Mouse (Mus musculus): Measurements from ENCODE around the gene Prss50.

Gene Prss50

DNA sequence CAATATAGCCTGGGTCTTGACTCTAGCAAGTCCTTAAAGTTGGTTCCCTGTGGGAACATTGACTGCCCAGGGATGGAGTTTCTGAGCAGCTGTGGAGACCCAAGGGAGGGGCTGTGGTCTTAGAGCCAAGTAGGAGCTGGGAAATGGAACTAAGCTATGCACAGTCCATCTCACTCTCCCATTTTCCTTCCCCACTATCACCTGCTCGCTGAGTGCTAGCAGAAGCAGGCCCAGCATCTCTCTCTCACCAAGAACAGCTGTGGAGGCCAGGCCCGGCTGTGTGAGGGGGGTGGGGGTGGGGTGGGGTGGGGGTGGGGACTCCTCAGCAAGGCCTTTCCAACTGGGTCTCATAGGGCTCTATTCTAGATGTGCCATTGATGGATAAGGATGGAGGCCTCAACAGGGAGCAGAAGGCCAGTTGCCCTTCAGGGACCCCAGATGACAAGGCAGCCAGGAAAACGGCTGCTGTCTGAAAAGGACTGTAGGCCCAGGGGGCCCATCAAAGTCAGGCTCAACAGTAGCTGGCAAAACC is 17.0 kb downstream of the Prss50 start:
- no peak for DNase-seq (ENCODE audit: low read depth)

DNA sequence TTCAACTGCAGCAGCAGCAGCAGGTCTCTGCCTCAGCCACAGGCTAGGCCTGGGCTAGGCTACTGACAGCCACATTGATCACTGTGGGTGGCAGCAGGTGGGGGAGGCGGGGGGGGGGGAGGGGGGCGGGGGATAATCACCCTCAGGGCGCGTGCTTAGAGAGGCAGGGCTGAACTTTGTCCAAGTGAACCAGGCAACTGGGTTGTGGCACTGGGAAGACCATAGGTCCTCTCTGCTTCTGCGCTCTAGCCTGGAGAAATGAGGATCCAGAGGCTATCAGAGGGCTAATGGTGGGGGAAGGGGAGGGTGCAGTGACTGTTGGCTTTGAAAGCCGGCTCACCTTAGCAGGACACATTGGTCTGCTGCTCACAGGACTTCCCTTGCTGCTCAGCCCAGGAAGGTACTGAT is 17.5 kb downstream of the Prss50 start:
- DNase-seq (ENCODE audit: low read depth) = no peak

DNA sequence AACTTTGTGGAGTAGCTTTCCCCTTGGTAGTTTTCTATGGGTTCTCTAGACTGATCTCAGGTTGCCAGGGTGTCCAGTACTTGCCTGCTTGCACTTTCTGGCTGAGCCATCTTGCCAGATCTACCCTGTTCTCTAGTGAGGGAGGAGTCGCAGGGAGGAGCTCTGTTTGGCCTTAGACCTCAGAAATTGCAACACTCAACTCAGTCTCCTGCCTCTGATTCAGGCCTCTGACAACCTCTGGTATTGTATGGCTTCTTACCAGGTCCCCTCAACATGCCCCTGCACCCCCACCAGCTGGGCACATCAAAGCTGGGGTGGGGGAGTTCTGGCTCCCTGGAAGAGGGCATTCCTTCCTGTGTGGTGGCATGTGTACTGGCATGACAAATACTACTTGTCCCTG is 19.6 kb downstream of the Prss50 start:
- no peak for DNase-seq (ENCODE audit: low read depth)

DNA sequence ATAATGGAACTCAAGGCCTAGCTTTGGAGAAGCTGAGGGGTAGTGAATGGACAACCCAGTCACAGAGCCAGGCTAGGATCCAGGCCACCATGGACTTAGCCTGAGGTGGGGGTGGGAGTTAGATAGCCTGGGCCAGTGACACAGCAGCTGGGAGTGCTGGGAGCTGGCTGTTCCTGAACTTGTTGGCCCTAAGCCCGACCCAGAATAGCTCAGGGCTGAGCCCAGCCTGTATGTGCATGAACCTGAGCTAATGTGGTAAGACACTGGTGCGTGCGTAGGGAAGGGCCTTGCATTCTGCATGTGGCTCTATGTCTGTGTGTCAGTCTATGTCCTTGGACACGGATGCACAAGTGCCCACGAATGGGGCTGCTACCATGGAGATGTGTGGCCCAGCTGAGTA is 20.1 kb downstream of the Prss50 start:
- DNase-seq (ENCODE audit: low read depth) = peak; percentile 34

DNA sequence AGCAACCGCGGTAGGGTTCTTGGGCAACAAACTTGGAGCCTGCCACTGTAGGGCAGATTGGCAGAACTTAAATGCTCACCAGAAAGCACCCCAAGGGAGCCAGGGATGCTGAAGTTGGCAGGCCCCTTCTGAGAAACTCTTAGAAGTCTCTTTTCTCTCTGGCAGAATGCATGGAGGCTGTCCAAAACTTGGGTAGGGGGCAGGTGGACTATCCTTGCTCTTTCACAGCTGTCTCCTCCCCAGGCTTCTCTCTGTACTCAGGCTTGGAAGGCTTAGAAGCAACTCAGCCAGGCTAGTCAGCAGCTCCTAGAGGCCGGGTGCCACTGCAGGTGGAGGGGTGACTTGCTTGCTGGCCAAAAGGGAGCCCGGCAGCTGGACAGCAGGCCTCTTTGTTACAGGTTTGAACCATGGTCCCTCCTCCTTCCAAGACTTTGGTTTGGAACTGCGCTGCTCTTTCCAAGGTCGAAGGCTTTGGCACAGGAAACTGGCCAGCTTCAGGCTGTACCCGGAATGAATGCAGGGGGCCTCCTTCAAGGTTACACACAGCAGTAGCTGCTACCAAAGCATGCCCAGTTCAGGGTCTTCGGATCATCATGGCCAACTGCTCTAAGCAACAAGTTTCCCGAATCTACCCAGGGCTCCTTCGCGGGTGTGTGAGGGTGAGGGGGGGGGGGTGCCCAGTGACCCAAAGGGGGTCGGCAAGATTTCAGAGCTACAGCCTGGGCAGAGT is 21.6 kb downstream of the Prss50 start, which contains the start of gene Als2cl:
Gene Als2cl, plus strand, starts transcription at position 680 of the 730 bp plus-strand sequence.
- no peak for DNase-seq (ENCODE audit: low read depth)

DNA sequence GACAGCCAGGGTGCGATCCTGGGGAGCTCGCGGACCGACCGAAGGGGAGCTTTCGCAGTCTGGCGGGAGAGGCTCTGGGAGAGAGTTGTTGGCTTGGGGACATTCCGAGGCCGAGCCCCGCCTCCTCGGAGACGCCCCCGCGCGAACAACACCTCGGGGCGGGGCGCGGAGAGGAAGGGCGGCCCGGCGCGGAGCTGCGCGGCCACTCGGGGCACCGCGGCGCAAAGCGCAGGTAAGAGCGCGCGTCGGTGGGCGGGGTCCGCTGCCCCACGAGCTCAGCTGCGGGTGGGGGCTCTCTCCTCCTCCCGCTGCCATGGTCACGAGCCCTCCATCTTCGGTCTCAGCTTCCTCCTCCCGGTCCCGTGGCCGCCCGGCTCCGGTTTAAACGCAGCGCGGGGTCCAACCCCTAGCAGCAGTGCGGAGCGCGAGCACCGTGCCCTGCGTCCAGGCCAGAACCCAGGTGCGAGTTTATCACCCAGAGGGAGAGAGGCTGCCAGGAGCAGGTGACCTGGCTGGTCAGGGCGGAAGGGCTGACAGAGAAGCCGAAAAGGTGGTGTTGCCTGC is 22.3 kb downstream of the Prss50 start, which contains the start of gene Tmie:
Gene Tmie, minus strand, starts transcription at position 116 of the 564 bp plus-strand sequence.
- no peak for DNase-seq (ENCODE audit: low read depth)

DNA sequence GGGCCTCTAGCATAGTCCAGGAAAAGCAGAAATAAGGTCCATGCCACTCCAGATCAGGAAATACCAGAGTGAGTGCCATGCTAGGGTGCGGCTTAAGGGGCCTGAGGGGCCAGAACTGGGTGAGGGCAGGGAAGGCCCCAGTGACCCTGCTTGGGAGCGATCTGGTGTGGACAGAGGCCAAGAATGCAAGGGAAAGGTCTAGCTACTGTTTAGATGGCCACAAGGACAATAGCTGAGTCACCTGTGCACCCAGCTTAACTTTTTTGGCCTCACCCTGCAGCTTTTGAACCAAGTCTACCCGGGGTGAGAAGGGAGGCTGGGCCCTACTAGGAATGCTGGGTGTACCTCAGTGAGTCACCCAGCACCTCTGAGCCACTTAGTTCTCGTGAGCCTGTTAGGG is 23.0 kb downstream of the Prss50 start:
- no peak for DNase-seq (ENCODE audit: low read depth)

DNA sequence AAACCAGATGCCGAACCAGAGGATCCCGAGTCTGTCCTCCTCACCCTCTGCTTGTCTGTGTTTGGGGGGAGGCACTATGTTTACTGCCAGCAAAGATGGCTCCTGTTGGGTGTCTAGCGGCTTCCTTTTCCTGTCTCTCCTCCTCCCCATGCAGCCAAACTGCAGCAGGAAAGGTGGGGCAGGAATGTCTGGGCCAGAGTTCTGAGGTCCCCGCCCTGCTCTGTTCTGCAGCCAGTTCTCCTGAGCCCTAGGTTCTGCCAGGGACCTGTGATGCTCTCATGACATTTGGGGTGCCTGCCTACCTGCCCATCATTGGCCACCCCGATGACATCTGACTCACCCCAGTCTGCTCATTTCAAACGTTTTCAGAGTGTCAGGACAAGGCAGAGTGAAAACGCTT is 24.2 kb downstream of the Prss50 start:
- no peak for DNase-seq (ENCODE audit: low read depth)

DNA sequence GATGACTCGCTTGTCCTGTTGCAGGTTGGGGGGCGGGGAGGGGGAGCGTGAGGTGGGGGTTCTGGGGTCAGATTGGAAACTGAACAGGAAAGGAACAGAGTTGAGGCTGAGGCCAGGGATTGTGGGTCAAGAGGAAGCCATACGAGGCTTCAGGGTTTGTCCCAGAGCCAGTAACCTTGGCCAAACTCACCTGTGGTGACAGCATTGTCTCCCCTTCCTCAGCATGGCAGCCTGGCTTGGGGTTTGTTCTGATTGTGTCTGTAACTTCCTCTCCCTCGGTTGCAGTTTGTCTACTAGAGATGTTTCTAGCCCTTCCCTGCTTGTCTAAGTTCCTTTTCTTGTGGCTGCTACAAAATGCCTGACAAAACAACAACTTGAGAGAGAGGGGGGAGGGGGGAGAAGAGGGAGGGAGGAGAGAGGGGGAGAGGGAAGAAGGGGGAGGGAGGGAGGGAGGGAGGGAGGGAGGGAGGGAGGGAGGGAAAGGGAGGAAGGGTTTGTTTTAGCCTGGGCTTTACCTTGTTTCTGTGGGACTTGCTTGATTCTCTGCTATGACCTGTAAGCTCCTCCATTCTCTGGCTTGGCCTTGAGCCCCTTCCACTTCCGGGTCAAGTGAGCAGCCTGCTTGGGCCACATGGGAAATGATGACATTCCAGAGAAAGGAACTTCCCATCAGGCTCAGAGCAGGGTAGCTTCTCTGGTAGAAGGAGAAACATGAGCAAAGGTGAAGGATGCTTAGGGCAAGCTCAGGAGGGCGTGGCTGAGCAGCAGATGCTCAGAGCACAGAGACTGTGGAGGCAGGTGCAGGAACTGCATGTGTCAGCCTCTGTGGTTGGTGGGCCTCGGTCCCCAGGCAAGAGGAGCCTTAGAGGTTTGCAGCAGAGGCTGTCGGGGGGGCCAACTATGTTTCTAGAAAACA is 29.9 kb downstream of the Prss50 start:
- DNase-seq (ENCODE audit: low read depth) = no peak

DNA sequence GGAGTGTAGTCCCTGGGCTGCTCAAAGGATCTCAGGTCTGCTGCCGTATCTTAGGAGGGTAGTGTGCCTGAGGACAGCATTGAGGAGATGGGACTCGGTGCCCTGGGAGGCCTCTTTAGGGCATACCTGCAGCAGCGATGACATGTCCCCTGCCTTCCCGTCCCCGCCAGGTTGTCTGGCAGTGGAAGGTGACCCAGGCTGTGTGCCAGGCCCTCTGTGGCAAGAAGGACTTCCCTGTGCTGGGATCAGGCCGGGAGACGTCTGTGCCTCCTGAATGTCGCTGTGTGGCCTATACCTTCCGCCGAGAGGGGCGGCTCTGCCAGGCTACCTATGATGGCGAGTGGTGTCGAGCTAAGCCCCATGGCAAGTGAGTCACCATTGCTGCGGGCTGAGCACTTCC is 31.2 kb downstream of the Prss50 start:
- no peak for DNase-seq (ENCODE audit: low read depth)

DNA sequence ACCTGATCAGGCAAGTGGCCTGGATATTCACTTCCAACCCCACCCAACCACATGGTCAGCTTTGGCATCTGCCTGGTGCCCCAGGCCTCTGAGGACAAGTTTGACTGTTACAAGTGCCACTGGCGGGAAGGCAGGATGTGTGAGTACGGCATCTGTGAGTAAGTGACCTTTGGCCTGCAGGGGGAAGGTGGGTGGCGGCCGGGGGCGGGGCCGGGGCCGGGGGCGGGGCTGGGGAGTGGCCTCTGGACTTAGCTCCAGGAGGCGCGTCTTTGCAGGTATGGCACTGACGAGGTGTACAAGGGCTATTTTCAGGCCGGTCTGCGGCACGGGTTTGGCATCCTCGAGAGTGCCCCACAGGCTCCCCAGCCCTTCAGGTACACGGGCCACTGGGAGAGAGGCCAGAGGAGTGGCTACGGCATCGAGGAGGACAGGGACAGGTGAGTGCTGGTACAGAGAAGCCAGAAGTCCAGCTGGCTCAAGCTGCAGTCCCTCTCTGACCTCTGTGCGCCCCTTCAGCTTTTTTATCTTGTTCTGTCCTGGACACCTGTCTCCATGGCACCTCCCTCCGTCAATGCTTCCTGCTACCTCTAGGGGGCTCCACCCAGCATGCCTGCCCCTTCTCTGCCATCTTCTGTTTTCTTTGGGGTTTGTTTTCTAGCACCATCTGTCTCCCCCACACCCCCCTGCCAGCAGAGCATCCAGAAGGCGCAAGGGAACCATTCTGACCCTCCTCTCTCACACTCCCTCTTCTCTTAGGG is 32.4 kb downstream of the Prss50 start:
- no peak for DNase-seq (ENCODE audit: low read depth)

DNA sequence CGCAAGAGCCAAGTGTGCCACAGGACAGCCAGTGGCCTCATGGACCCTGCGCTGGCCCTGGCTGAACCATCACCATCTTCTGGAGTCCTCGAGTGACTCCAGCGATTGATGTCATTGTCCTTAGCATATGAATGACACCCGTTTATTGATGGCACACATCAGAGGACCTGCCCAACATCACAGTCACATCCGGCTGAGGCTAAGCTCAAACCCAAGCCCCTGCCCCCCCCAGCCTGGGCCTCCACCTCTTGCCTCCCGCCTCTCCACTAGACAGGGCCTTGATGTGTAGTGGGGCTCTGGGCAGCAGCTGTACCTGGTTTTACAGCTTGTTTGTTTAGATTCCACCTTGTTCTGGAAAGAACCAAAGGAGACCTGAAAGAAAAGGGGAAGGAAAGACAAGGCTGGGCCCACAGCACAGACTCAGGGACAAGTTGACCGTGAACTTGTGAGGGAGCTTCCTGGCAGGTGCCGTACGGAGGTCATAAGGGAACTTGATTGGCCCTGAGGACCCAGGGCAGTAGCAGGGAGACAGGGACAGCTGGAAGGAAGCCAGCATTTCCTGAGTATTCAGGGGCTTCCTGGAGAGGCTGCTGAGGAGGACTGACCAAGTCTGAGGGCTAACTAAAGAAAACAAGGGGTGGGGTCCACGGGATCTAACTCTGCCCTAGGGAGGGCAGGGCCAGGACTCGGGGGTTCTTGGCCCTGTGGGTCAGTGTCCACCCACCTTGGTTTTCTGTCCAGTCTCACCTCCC is 33.5 kb downstream of the Prss50 start:
- DNase-seq (ENCODE audit: low read depth) = no peak

DNA sequence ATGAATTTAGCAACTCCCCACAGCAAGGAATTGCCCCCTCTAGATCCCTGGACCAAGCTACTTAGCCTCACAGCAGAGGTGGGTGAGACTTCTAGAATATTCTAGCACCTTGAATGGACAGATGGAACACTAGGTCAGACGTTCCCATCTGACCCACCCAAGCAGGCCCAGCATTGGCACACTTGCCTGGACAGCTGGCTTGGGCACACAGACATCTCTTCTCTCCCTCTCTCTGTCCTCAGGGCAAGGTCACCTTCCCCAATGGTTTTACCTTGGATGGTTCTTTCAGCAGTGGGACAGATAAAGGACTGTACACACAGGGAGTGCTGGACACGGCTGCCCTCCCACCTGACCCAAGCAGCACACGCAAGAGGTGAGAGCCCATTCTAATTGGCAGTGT is 34.8 kb downstream of the Prss50 start:
- DNase-seq (ENCODE audit: low read depth) = no peak

DNA sequence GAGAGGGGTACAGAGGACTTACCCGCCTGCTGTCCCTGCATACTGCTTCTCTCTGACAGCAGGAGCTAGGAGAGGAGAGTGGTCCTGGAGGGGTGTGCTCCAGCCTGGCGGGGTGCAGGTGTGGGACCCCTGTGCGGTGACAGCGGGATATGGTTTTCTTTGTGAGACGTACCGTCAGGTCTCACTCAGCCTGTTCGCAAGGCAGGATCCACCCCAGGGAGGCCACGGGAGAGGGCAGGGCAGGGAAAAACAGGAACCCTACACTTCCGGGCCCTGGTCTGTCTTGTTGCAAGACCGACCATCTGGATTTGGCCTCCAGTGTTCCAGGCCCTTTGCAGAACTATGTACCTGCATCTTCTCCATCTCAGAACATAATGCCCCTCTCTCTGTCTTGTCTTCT is 35.7 kb downstream of the Prss50 start:
- no peak for DNase-seq (ENCODE audit: low read depth)

DNA sequence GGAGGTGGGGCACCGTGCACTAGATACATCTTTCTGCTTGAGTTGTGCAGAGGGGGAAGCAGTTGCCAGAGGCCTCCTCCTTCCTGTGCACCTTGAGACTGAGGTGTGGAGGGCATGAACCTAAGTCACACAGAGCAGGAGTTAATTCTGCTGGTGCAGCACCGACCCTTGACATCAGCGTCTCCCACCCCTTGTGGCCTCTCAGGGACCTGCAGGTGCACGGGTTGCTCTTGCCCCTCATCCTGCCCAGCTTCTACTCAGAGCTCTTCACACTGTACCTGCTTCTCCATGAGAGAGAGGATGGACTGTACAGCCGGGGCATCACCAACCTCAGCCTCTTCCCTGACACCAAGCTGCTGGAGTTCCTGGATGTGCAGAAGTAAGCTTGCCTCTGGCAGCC is 37.7 kb downstream of the Prss50 start:
- DNase-seq (ENCODE audit: low read depth) = no peak

DNA sequence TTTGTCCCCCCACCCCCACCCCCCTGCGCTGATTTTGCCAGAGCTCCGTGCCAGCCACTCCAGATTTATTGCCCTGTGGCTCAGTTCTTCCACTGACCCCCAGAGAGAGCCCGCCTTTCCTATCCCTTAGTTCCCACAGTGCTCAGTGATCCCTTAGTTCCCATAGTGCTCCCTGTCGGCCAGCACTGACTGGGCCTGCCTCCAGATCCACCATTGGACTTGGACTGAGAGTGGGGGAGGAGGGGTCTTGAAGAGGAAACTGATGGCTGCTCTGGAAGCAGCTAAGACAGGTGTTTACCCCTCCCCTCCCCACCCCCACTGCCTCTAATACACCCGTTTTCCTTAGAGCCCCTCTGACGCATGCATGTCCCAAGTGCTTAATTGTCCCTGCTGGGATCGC is 38.2 kb downstream of the Prss50 start:
- no peak for DNase-seq (ENCODE audit: low read depth)

DNA sequence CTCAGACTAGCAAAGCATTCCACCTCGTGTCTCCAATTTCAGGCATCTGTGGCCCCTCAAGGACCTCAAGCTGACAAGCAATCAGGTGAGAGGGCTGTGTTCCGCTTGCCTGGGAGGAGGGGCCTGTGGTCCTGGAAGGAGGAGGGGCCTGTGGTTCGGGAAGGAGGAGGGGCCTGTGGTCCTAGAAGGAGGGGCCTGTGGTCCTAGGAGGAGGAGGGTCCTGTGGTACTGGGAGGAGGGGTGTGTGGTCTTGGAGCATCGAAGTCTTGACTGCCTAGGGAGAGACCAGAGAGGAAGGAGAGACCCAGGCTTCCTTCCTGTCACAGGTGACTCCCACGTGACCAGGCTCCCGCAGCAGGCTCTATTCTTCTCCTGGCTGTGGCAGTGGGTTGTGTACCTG is 38.8 kb downstream of the Prss50 start:
- DNase-seq (ENCODE audit: low read depth) = no peak

DNA sequence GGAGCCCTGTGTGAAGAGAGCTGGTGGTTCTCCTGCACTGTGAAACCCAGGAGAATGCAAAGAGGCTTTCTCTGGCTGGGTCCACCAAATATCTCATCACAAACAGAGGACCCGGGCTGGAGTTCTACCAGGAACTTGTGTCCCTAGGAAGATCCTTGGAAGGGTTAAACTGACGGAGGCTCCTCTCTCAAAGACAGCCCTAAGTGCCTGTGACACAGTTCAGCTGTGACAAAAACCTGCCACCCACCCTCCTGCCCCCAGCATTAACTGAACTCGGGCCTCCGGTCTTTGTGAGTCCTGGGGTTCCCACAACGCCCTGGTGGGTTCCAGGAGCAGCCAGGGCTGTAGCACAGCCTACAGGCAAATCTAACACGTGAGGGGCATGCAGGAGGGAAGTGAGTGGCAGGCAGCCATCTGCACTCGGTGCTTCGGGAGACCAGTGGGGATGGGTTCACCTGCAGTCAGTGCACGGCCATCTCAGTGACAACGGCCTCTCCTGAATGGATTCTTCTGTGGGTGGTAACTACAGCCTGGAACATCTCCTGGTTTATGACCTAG is 41.8 kb downstream of the Prss50 start:
- DNase-seq (ENCODE audit: low read depth) = no peak

DNA sequence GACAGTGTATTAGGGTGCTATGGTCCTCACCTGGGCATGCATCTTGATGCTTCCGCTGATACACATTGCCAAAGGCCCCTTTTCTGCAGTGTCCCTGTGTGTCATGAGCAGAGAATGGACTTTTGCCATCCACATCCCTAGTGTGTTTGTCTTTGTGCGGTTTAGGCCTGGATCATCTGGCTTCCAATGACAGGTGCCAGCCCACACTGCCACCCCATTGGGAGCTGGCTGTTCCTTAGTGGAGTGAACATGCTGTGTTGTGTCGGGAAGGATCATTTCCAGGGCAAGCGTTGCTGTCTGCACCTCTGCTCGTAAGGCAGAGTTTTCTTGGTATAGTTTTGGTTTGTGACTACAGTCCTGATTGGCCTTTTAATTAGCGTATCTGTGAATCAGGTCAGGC is 43.4 kb downstream of the Prss50 start:
- no peak for DNase-seq (ENCODE audit: low read depth)

DNA sequence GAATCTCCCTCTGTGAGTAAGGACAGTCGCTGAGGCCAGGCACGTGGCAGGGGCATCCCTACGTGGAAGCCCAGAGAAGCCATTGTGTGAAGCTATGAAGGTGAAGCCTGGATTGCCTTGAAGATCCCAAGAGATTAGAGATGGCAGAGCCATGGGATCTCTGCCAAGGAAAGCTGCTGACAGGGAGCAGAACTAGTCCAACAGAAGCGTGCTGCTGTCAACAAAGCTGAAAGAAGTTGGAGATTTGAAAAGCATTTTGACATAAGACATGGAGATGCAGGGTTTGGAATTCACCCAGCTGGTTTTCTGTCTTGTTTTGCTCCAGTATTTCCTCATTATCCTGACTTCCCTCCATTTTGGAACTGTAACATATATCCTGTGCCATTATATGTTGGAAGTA is 44.5 kb downstream of the Prss50 start:
- no peak for DNase-seq (ENCODE audit: low read depth)
